Mouse (Mus musculus) spleen, adult 2 months (tissue): Measurements from ENCODE around the gene Spsb2. TPM values are rescaled to one million over a fixed set of nuclear protein-coding genes. Genes with fewer than 3 reads are reported as not detected.
A peak's percentile ranks its signal among the peaks of the same experiment; 100 is the strongest.

Experiments
- DNase-seq, 2 experiments: peaks; one replicate each; pipeline versions ENCODE4 v3.0.0 to v3.0.0-alpha.2; 2012 to 2021; ENCODE audit warnings: low spot score in 2 of 2, low read depth in 1 of 2
- H3K27ac ChIP-seq: fragments of 200-500 bp; 2 replicates; pipeline ENCODE4 v1.5.1; 2012; ENCODE audit warnings: low read length, inconsistent platforms; ENCODE audit not compliant: insufficient read depth
- H3K27me3 ChIP-seq: fragments of 200-500 bp; 2 replicates; pipeline ENCODE4 v1.6.1; 2012; ENCODE audit warnings: mild to moderate bottlenecking, moderate library complexity, low read length, inconsistent platforms; ENCODE audit not compliant: control insufficient read depth, insufficient read depth
- H3K36me3 ChIP-seq: fragments of 200-500 bp; 2 replicates; pipeline ENCODE4 v1.6.1; 2012; ENCODE audit warnings: mild to moderate bottlenecking, low read length, inconsistent platforms; ENCODE audit not compliant: control insufficient read depth, insufficient read depth
- H3K4me1 ChIP-seq: fragments of 200-500 bp; 2 replicates; pipeline ENCODE4 v1.6.1; 2011; ENCODE audit warnings: inconsistent platforms; ENCODE audit not compliant: control insufficient read depth, insufficient read depth, insufficient read length
- H3K4me3 ChIP-seq: fragments of 200-500 bp; 2 replicates; pipeline ENCODE4 v1.5.1; 2011; ENCODE audit warnings: mild to moderate bottlenecking, inconsistent platforms; ENCODE audit not compliant: insufficient read depth, insufficient read length; ENCODE audit errors: extremely low read depth
- CTCF ChIP-seq: fragments of 200-500 bp; IDR thresholded peaks from 2 replicates; pipeline ENCODE4 v1.5.1; 2011; ENCODE audit warnings: mild to moderate bottlenecking, inconsistent platforms; ENCODE audit not compliant: insufficient read depth, insufficient read length, insufficient replicate concordance; ENCODE audit errors: extremely low read depth
- POLR2A ChIP-seq: fragments of 200-500 bp; IDR thresholded peaks from 2 replicates; pipeline ENCODE4 v1.6.1; 2011; ENCODE audit warnings: low read depth, low read length, inconsistent platforms
- WGBS: fragments of 180-500 bp; shearing (Covaris S2); methylation state at CpG from one replicate; pipeline ENCODE4 v1.1.7; 2018; 5-methylcytosine and 5-hydroxymethylcytosine counted together
- polyA plus RNA-seq: library from polyadenylated mRNA; depleted of rRNA; stranded (reverse); fragments of >200 nt; gene quantifications from 2 replicates; pipeline ENCODE4 v1.2.3, GENCODE M21; 2012

Gene Spsb2
- polyA plus RNA-seq, 1 experiment, result 10.3 TPM

GRCm38 (mm10) chr6:124782436-124782835, 26.0 kb upstream of the Spsb2 start:
- WGBS, result 10% methylated on average over 6 of the region's 6 CpGs
- Histone ChIP-seq H3K27ac (no peak overlapping the region), H3K4me3 (peak overlapping the region; percentile 70; the same call in 1 of the 2 replicates), H3K36me3 (no peaks in the 10 kb centered on the region), H3K27me3 (no peaks in the 10 kb centered on the region), H3K4me1 (peaks cover 12% of the 10 kb centered on the region; the same call in 1 of the 2 replicates)
- DNase-seq, result peak in 1 of 2 experiments; percentile 68
- no peak for TF ChIP-seq CTCF
- TF ChIP-seq POLR2A, result no peak

GRCm38 (mm10) chr6:124786756-124787420, 21.6 kb upstream of the Spsb2 start:
- Histone ChIP-seq H3K4me1 (peaks cover 3% of the 10 kb centered on the region; the same call in 1 of the 2 replicates), H3K36me3 (no peaks in the 10 kb centered on the region), H3K27ac (no peak overlapping the region), H3K27me3 (no peaks in the 10 kb centered on the region), H3K4me3 (no peak overlapping the region)
- no peak for DNase-seq
- TF ChIP-seq CTCF, result no peak
- TF ChIP-seq POLR2A, result no peak
- WGBS, result 47% methylated on average over 8 of the region's 8 CpGs

- WGBS, result 85% methylated on average over 10 of the region's 10 CpGs
- H3K27me3 ChIP-seq, result no peaks in the 10 kb centered on the region
- H3K27ac ChIP-seq, result no peak overlapping the region
- DNase-seq, result no peak
- H3K4me1 ChIP-seq, result no peaks in the 10 kb centered on the region
- H3K36me3 ChIP-seq, result no peaks in the 10 kb centered on the region
- TF ChIP-seq POLR2A, result no peak
- TF ChIP-seq CTCF, result no peak
- H3K4me3 ChIP-seq, result no peak overlapping the region
These were observed 20.7 kb upstream of the Spsb2 start for GRCm38 (mm10) chr6:124787722-124788121.

- Histone ChIP-seq H3K36me3 (no peaks in the 10 kb centered on the region), H3K27me3 (no peaks in the 10 kb centered on the region), H3K27ac (no peak overlapping the region), H3K4me3 (no peak overlapping the region), H3K4me1 (no peaks in the 10 kb centered on the region)
- TF ChIP-seq POLR2A (no peak), CTCF (no peak)
- 86% methylated on average over 4 of the region's 4 CpGs for WGBS
- no peak for DNase-seq
These were observed 18.9 kb upstream of the Spsb2 start for GRCm38 (mm10) chr6:124789519-124789918.

- WGBS, result 81% methylated on average over 4 of the region's 4 CpGs
- Histone ChIP-seq H3K4me3 (no peak overlapping the region), H3K27ac (no peak overlapping the region), H3K27me3 (no peaks in the 10 kb centered on the region), H3K36me3 (no peaks in the 10 kb centered on the region), H3K4me1 (no peaks in the 10 kb centered on the region)
- TF ChIP-seq POLR2A, result no peak
- TF ChIP-seq CTCF, result no peak
- DNase-seq, result no peak
These were observed 18.3 kb upstream of the Spsb2 start for GRCm38 (mm10) chr6:124790121-124790520.

- Histone ChIP-seq H3K4me3 (no peak overlapping the region), H3K4me1 (no peaks in the 10 kb centered on the region), H3K36me3 (no peaks in the 10 kb centered on the region), H3K27ac (no peak overlapping the region), H3K27me3 (no peaks in the 10 kb centered on the region)
- TF ChIP-seq CTCF, result no peak
- no peak for TF ChIP-seq POLR2A
- DNase-seq, result no peak
- 86% methylated on average over 3 of the region's 3 CpGs for WGBS
These were observed 16.6 kb upstream of the Spsb2 start for GRCm38 (mm10) chr6:124791911-124792310.

GRCm38 (mm10) chr6:124795781-124796180, 12.7 kb upstream of the Spsb2 start:
- TF ChIP-seq POLR2A (no peak), CTCF (no peak)

More at GRCm38 (mm10) chr6:124795781-124796180, 12.7 kb upstream of the Spsb2 start:
- H3K4me3 ChIP-seq, result no peak overlapping the region
- WGBS, result 82% methylated on average over 4 of the region's 4 CpGs
- DNase-seq, result no peak
- H3K36me3 ChIP-seq, result no peaks in the 10 kb centered on the region
- H3K4me1 ChIP-seq, result no peaks in the 10 kb centered on the region
- no peak overlapping the region for H3K27ac ChIP-seq
- no peaks in the 10 kb centered on the region for H3K27me3 ChIP-seq
